ENCODE assay signal across 19 mouse cellular contexts in the genomic region with DNA sequence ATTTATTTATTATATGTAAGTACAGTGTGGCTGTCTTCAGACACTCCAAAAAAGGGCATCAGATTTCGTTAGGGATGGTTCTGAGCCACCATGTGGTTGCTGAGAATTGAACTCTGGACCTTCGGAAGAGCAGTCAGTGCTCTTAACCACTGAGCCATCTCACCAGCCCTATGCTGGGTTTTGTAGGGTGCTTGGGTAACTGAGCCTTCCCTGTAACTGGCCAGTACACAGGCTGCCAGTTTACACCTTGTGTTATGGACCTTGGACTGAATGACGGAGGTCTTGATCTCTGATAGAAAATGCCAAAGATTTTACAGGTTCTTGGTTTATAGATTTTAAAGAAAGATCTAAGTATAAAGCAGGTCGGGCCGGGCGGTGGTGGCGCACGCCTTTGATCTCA. TPM values are rescaled to one million over a fixed set of nuclear protein-coding genes. Genes with fewer than 3 reads are reported as not detected.
"Had no signal": no experiment of that assay in that cellular context is flagged by ENCODE, and none has a peak within 500 bp of the region (broad histone marks: within the 10 kb centered on the region; RNA-seq: fewer than 3 reads in every experiment).

No protein-coding gene starts in this region.

- H3K9me3 ChIP-seq: midbrain, embryonic 10.5 days; midbrain, embryonic 12.5 days; neural tube, embryonic 13.5 days; neural tube, embryonic 15.5 days had no signal

- H3K4me2 ChIP-seq: lung, embryonic 14.5 days; midbrain, embryonic 12.5 days; neural tube, embryonic 13.5 days; neural tube, embryonic 15.5 days had no signal

- H3K27me3 ChIP-seq: midbrain, embryonic 12.5 days; neural tube, embryonic 13.5 days; neural tube, embryonic 15.5 days had no signal

- H3K9ac ChIP-seq: lung, embryonic 14.5 days; midbrain, embryonic 12.5 days; neural tube, embryonic 13.5 days; neural tube, embryonic 15.5 days had no signal

- H3K4me3 ChIP-seq: midbrain, embryonic 10.5 days; midbrain, embryonic 12.5 days; myocyte; neural tube, embryonic 13.5 days; neural tube, embryonic 15.5 days had no signal

- H3K4me1 ChIP-seq: neural tube, embryonic 13.5 days; neural tube, embryonic 15.5 days had no signal

- ATAC-seq: midbrain, embryonic 16.5 days had no signal

- H3K27ac ChIP-seq: midbrain, embryonic 10.5 days; midbrain, embryonic 12.5 days; neural tube, embryonic 13.5 days; neural tube, embryonic 15.5 days had no signal

- DNase-seq: lung, adult 18-20 months; lung, embryonic 14.5 days; lung, postnatal 10 days; lung, postnatal 4 days; midbrain, embryonic 14.5 days; retina, postnatal 1 day; right cerebral cortex, adult 18-20 months; right cerebral cortex, postnatal 25 days; right cerebral cortex, postnatal 4 days; spleen, adult 18-20 months; thymus, adult 18-20 months; thymus, postnatal 14 days; thymus, postnatal 36 days had no signal

RNA-seq across cellular contexts. Expression of gene Cnr2, which starts 35.0 kb away (rescaled TPM):
- polyA plus RNA-seq: myocyte had no signal
